ENCODE assay signal across 13 mouse cellular contexts in genomic region chr8:26840745-26841680, GRCm38 (mm10).
A peak's percentile ranks its signal among the peaks of the same experiment; 100 is the strongest.
DNase-seq lines count a peak whose midpoint lies in the region; ATAC-seq and TF ChIP-seq lines count a peak whose summit lies in the region.
"Had no signal": no experiment of that assay in that cellular context is flagged by ENCODE, and none has a peak within 500 bp of the region (broad histone marks: within the 10 kb centered on the region; RNA-seq: fewer than 3 reads in every experiment).

No protein-coding gene starts in this region.

- no peaks in the 10 kb centered on the region for H3K27me3 ChIP-seq in cerebellum, adult 2 months (ENCODE audit: control insufficient read depth, insufficient read depth, low read length)
- H3K27me3 ChIP-seq in lung, embryonic 15.5 days: 0 out of 2 replicates have a peak, but pooled peaks cover 4% of the 10 kb centered on the region
- H3K27me3 ChIP-seq in embryonic facial prominence, embryonic 14.5 days (replicated peaks; ENCODE audit: control insufficient read depth, insufficient read depth, low read length): no peaks in the 10 kb centered on the region; the same call in 1 of the 2 replicates
- no peaks in the 10 kb centered on the region for H3K27me3 ChIP-seq in small intestine, adult 2 months (ENCODE audit: control insufficient read depth, insufficient read depth, low read length)
- H3K27me3 ChIP-seq: midbrain, embryonic 12.5 days had no signal

- DNase-seq in cerebellum, adult 9-11 months: peak; percentile 9
- DNase-seq in cerebellum, adult 2 months: no peak
- DNase-seq in lung, postnatal 10 days: no peak
- peak; percentile 46 for DNase-seq in embryonic facial prominence, embryonic 14.5 days (ENCODE audit: low spot score)
- no peak for DNase-seq in spleen, postnatal 36 days (ENCODE audit: low spot score in 2 of 2)
- no peak for DNase-seq in embryo, embryonic 10.5 days (ENCODE audit: low spot score)
- DNase-seq: right cerebral cortex, adult 18-20 months; spleen, adult 18-20 months; thymus, postnatal 36 days had no signal

- no peak overlapping the region for H3K9ac ChIP-seq in lung, embryonic 15.5 days
- no peak overlapping the region for H3K9ac ChIP-seq in embryonic facial prominence, embryonic 14.5 days (ENCODE audit: low read depth, low read length)
- H3K9ac ChIP-seq: midbrain, embryonic 12.5 days had no signal

- H3K27ac ChIP-seq in cerebellum, adult 2 months (ENCODE audit: insufficient read depth, low read length): no peak overlapping the region
- H3K27ac ChIP-seq in lung, embryonic 15.5 days: peak overlapping the region; percentile 49
- H3K27ac ChIP-seq in embryonic facial prominence, embryonic 14.5 days (replicated peaks; ENCODE audit: low read depth, low read length): no peak overlapping the region
- H3K27ac ChIP-seq in small intestine, adult 2 months (ENCODE audit: insufficient read depth, low read depth, low read length): peak overlapping the region; percentile 64
- H3K27ac ChIP-seq: heart, embryonic 10.5 days; midbrain, embryonic 12.5 days had no signal

- no peaks in the 10 kb centered on the region for H3K36me3 ChIP-seq in lung, embryonic 15.5 days
- H3K36me3 ChIP-seq in embryonic facial prominence, embryonic 14.5 days (ENCODE audit: control insufficient read depth, insufficient read depth, low read length): no peaks in the 10 kb centered on the region
- H3K36me3 ChIP-seq in small intestine, adult 2 months (ENCODE audit: control insufficient read depth, insufficient read depth, low read length): no peaks in the 10 kb centered on the region
- H3K36me3 ChIP-seq: heart, embryonic 10.5 days; midbrain, embryonic 12.5 days had no signal

- H3K4me2 ChIP-seq in lung, embryonic 15.5 days: no peak overlapping the region
- no peak overlapping the region for H3K4me2 ChIP-seq in embryonic facial prominence, embryonic 14.5 days (ENCODE audit: low read depth, low read length)
- H3K4me2 ChIP-seq: midbrain, embryonic 12.5 days had no signal

- no peaks in the 10 kb centered on the region for H3K9me3 ChIP-seq in lung, embryonic 15.5 days
- no peaks in the 10 kb centered on the region for H3K9me3 ChIP-seq in embryonic facial prominence, embryonic 14.5 days (ENCODE audit: control insufficient read depth, low read length)
- H3K9me3 ChIP-seq: heart, embryonic 10.5 days; midbrain, embryonic 12.5 days had no signal

- TF ChIP-seq CTCF in cerebellum, adult 2 months (IDR thresholded peaks at IDR 0.05; ENCODE audit: borderline replicate concordance, insufficient read depth, low read depth, low read length): no peak
- no peak; the same call in 1 of the 2 replicates for TF ChIP-seq CTCF in small intestine, adult 2 months (IDR thresholded peaks at IDR 0.05; ENCODE audit: extremely low read depth, insufficient read length, insufficient replicate concordance, low read depth, low read length)

- peak; percentile 68 for ATAC-seq in lung, embryonic 15.5 days (ENCODE audit: borderline replicate concordance, extremely low read depth, low FRiP score, low TSS enrichment)
- 0 out of 2 replicates have a peak, but pooled peaks have one; percentile 8 for ATAC-seq in embryonic facial prominence, embryonic 14.5 days (ENCODE audit: low read depth)

- H3K4me1 ChIP-seq in cerebellum, adult 2 months (ENCODE audit: control insufficient read depth, insufficient read depth, low read length): peaks cover 12% of the 10 kb centered on the region
- peaks cover 14% of the 10 kb centered on the region for H3K4me1 ChIP-seq in lung, embryonic 15.5 days
- peaks cover 4% of the 10 kb centered on the region for H3K4me1 ChIP-seq in embryonic facial prominence, embryonic 14.5 days (ENCODE audit: control insufficient read depth, insufficient read depth, low read length)
- H3K4me1 ChIP-seq in small intestine, adult 2 months (ENCODE audit: control insufficient read depth, insufficient read depth, insufficient read length, low read length): peaks cover 24% of the 10 kb centered on the region

- no peak for TF ChIP-seq POLR2A in cerebellum, adult 2 months (IDR thresholded peaks at IDR 0.05; ENCODE audit: borderline replicate concordance, insufficient read depth, low read length)
- no peak for TF ChIP-seq POLR2A in small intestine, adult 2 months (IDR thresholded peaks at IDR 0.05; ENCODE audit: low read depth, low read length)

- 86% methylated on average over 12 of the region's 12 CpGs for WGBS in cerebellum, adult 2 months
- 63% methylated on average over 12 of the region's 12 CpGs for WGBS in lung, embryonic 15.5 days
- WGBS in embryonic facial prominence, embryonic 14.5 days: 58% methylated on average over 12 of the region's 12 CpGs
- WGBS in small intestine, adult 2 months: 33% methylated on average over 12 of the region's 12 CpGs

- no peak overlapping the region for H3K4me3 ChIP-seq in cerebellum, adult 2 months (replicated peaks; ENCODE audit: insufficient read depth, low read depth, low read length)
- no peak overlapping the region for H3K4me3 ChIP-seq in lung, embryonic 15.5 days
- no peak overlapping the region for H3K4me3 ChIP-seq in embryonic facial prominence, embryonic 14.5 days (ENCODE audit: low read depth, low read length)
- no peak overlapping the region for H3K4me3 ChIP-seq in small intestine, adult 2 months (ENCODE audit: low read depth, low read length)
- H3K4me3 ChIP-seq: heart, embryonic 10.5 days; midbrain, embryonic 12.5 days had no signal

Comparison
In these comparisons a context has a peak if more than half of its experiments do, and no peak if none do; other contexts are left out.
1. DNase-seq: peak in cerebellum, adult 9-11 months (single experiment) and embryonic facial prominence, embryonic 14.5 days (single experiment); none in cerebellum, adult 2 months (0 of 2), lung, postnatal 10 days (single experiment), spleen, postnatal 36 days (0 of 2) and embryo, embryonic 10.5 days (single experiment).
2. H3K27ac ChIP-seq: peak in lung, embryonic 15.5 days (single experiment) and small intestine, adult 2 months (single experiment); none in cerebellum, adult 2 months (single experiment) and embryonic facial prominence, embryonic 14.5 days (single experiment).